Mouse (Mus musculus) mature B cell (primary cell): ENCODE results near the gene Dctn1.

Experiments used
- in situ Hi-C: fragments of 300-500 bp; cut with MboI; formaldehyde crosslinking; loops from 2 replicates; pipeline ENCODE4 v1.14.3; 2019

Gene Dctn1

GRCm38 (mm10) chr6:83165607-83166242, at the start of gene Dctn1:
TSS of gene Dctn1 (plus strand) at chr6:83165920.
- in situ Hi-C loops = no loop called here

GRCm38 (mm10) chr6:83116373-83117164, 49.2 kb upstream of the Dctn1 start:
- in situ Hi-C loops = no loop called here

GRCm38 (mm10) chr6:83117165-83117438, 48.6 kb upstream of the Dctn1 start:
- in situ Hi-C loops = no loop called here

GRCm38 (mm10) chr6:83117616-83118015, 48.1 kb upstream of the Dctn1 start:
- in situ Hi-C loops = no loop called here

- in situ Hi-C loops = no loop called here
Observed at GRCm38 (mm10) chr6:83118369-83118768, 47.4 kb upstream of the Dctn1 start.

- in situ Hi-C loops = no loop called here
Observed at GRCm38 (mm10) chr6:83118825-83119733, 46.6 kb upstream of the Dctn1 start.

GRCm38 (mm10) chr6:83119734-83120051, 46.0 kb upstream of the Dctn1 start:
- in situ Hi-C loops = loop anchor here (5.0 kb wide), 1 partner anchor 43 kb away; no protein-coding TSS in a partner anchor

GRCm38 (mm10) chr6:83120930-83121862, 44.5 kb upstream of the Dctn1 start, which contains the start of gene Wbp1:
TSS of gene Wbp1 (minus strand) at chr6:83121559.
- in situ Hi-C loops = loop anchor here (5.0 kb wide), 1 partner anchor 41 kb away; no protein-coding TSS in a partner anchor

- in situ Hi-C loops = loop anchor here (5.0 kb wide), 1 partner anchor 40 kb away; no protein-coding TSS in a partner anchor
Observed at GRCm38 (mm10) chr6:83121863-83122710, 43.6 kb upstream of the Dctn1 start.

- in situ Hi-C loops = loop anchor here (5.0 kb wide), 1 partner anchor 39 kb away; no protein-coding TSS in a partner anchor
Observed at GRCm38 (mm10) chr6:83122961-83123360, 42.8 kb upstream of the Dctn1 start.

- in situ Hi-C loops = loop anchor here (5.0 kb wide), 1 partner anchor 37 kb away; no protein-coding TSS in a partner anchor
Observed at GRCm38 (mm10) chr6:83124851-83125312, 40.8 kb upstream of the Dctn1 start.

GRCm38 (mm10) chr6:83125331-83125730, 40.4 kb upstream of the Dctn1 start, which contains the start of gene Ino80b:
TSS of gene Ino80b (minus strand) at chr6:83125431.
- in situ Hi-C loops = no loop called here

- in situ Hi-C loops = no loop called here
Observed at GRCm38 (mm10) chr6:83127419-83127818, 38.3 kb upstream of the Dctn1 start.

- in situ Hi-C loops = no loop called here
Observed at GRCm38 (mm10) chr6:83131469-83132034, 34.2 kb upstream of the Dctn1 start.

- in situ Hi-C loops = no loop called here
Observed at GRCm38 (mm10) chr6:83132176-83132919, 33.4 kb upstream of the Dctn1 start.

GRCm38 (mm10) chr6:83134226-83134625, 31.5 kb upstream of the Dctn1 start:
- in situ Hi-C loops = no loop called here

GRCm38 (mm10) chr6:83134951-83135513, 30.7 kb upstream of the Dctn1 start, which contains the start of gene Rtkn:
TSS of gene Rtkn (plus strand) at chr6:83135463.
- in situ Hi-C loops = no loop called here

GRCm38 (mm10) chr6:83135571-83136161, 30.1 kb upstream of the Dctn1 start:
- in situ Hi-C loops = no loop called here
